Mouse (Mus musculus): ENCODE data around the gene Ttc4. TPM values are rescaled to one million over a fixed set of nuclear protein-coding genes. Genes with fewer than 3 reads are reported as not detected.

The Ttc4 gene
- total and polyA plus RNA-seq, 3 experiments = 54.8 TPM; not detected in 1

- TF ChIP-seq ELF1 (IDR thresholded peaks at IDR 0.05; ENCODE audit: low read depth, low read length) (peak; percentile 82), TCF12 (IDR thresholded peaks at IDR 0.05; ENCODE audit: low read depth, low read length) (peak; percentile 59), ETS1 (IDR thresholded peaks at IDR 0.05; ENCODE audit: low read depth, low read length) (peak; percentile 86), SMC3 (IDR thresholded peaks at IDR 0.05; ENCODE audit: low read depth, low read length) (no peak), ZMIZ1 (IDR thresholded peaks at IDR 0.05; ENCODE audit: low read depth, low read length) (peak; percentile 91), NRF1 (IDR thresholded peaks at IDR 0.05; ENCODE audit: insufficient read depth, low read depth, low read length, poor library complexity, severe bottlenecking) (peak; percentile 99; the same call in 1 of the 2 replicates), TAL1 (IDR thresholded peaks at IDR 0.05; ENCODE audit: low read length) (no peak), MEF2A (IDR thresholded peaks at IDR 0.05; ENCODE audit: extremely low read depth, insufficient replicate concordance, low read depth, low read length, poor library complexity, severe bottlenecking) (no peak), CTCF (IDR thresholded peaks at IDR 0.05 in 2 of 3, conservative IDR thresholded peaks at IDR 0.05 in 1 of 3; ENCODE audit: control insufficient read depth in 1 of 3, insufficient read depth in 1 of 3, low read depth in 2 of 3, low read length in 3 of 3, poor library complexity in 1 of 3, severe bottlenecking in 1 of 3) (no peak), ZKSCAN1 (IDR thresholded peaks at IDR 0.05; ENCODE audit: low read depth, low read length) (no peak), RAD21 (IDR thresholded peaks at IDR 0.05; ENCODE audit: low read depth, low read length) (no peak)
Measured at GRCm38 (mm10) chr4:106615637-106616036, 63.1 kb downstream of the Ttc4 start (continued).

GRCm38 (mm10) chr4:106614881-106615280 lies 63.9 kb downstream of the Ttc4 start:
- peaks cover 10% of the 10 kb centered on the region for H3K79me2 ChIP-seq (ENCODE audit: control insufficient read depth, insufficient read depth, low read length, poor library complexity)
- peaks cover 0 to 6% of the 10 kb centered on the region in 2 experiments; a peak in 2 of 4 replicates for H3K36me3 ChIP-seq (ENCODE audit: control insufficient read depth in 1 of 2, insufficient read depth in 2 of 2, low read length in 2 of 2)
- peak overlapping the region; percentile 67 to 74 for H3K4me3 ChIP-seq (ENCODE audit: control insufficient read depth in 1 of 2, insufficient read depth in 1 of 2, low read depth in 2 of 2, low read length in 2 of 2)
- H3K9ac ChIP-seq (ENCODE audit: control insufficient read depth, low read depth, low read length, poor library complexity, severe bottlenecking) = peak overlapping the region; percentile 69
- no peaks in the 10 kb centered on the region for H3K27me3 ChIP-seq (ENCODE audit: control insufficient read depth in 1 of 2, insufficient read depth in 2 of 2, low read length in 2 of 2)
- no peak for DNase-seq (ENCODE audit: low read depth, low spot score)
- H3K27ac ChIP-seq (ENCODE audit: control insufficient read depth, low read depth, low read length) = peak overlapping the region; percentile 75
- peaks cover 0 to 7% of the 10 kb centered on the region in 2 experiments; a peak in 1 of 4 replicates for H3K4me1 ChIP-seq (ENCODE audit: control insufficient read depth in 1 of 2, insufficient read depth in 2 of 2, low read length in 2 of 2)
- H3K9me3 ChIP-seq (replicated peaks; ENCODE audit: insufficient read depth, low read length) = no peaks in the 10 kb centered on the region
- TF ChIP-seq POLR2A (IDR thresholded peaks at IDR 0.05; ENCODE audit: control insufficient read depth in 1 of 2, insufficient read depth in 1 of 2, low read depth in 1 of 2, low read length in 2 of 2, poor library complexity in 1 of 2) = 0 out of 4 replicates have a peak, but pooled peaks of 1 of the 2 experiments have one; percentile 4
- no peak for TF ChIP-seq ZC3H11A (IDR thresholded peaks at IDR 0.05; ENCODE audit: low read depth, low read length)
- 0 out of 2 replicates have a peak, but pooled peaks have one; percentile 4 for TF ChIP-seq NELFE (IDR thresholded peaks at IDR 0.05; ENCODE audit: low read depth, low read length)
- TF ChIP-seq TBP (IDR thresholded peaks at IDR 0.05; ENCODE audit: low read depth, low read length) = 0 out of 2 replicates have a peak, but pooled peaks have one; percentile 2
- TF ChIP-seq USF1 (IDR thresholded peaks at IDR 0.05; ENCODE audit: low read depth, low read length) = no peak

- peak overlapping the region; percentile 69 for H3K9ac ChIP-seq (ENCODE audit: control insufficient read depth, low read depth, low read length, poor library complexity, severe bottlenecking)
- DNase-seq (ENCODE audit: low read depth, low spot score) = peak; percentile 90
- H3K4me3 ChIP-seq (ENCODE audit: control insufficient read depth in 1 of 2, insufficient read depth in 1 of 2, low read depth in 2 of 2, low read length in 2 of 2) = peak overlapping the region; percentile 67 to 74
- peak overlapping the region; percentile 75 for H3K27ac ChIP-seq (ENCODE audit: control insufficient read depth, low read depth, low read length)
- peaks cover 0 to 7% of the 10 kb centered on the region in 2 experiments; a peak in 1 of 4 replicates for H3K4me1 ChIP-seq (ENCODE audit: control insufficient read depth in 1 of 2, insufficient read depth in 2 of 2, low read length in 2 of 2)
- H3K36me3 ChIP-seq (ENCODE audit: control insufficient read depth in 1 of 2, insufficient read depth in 2 of 2, low read length in 2 of 2) = peaks cover 0 to 7% of the 10 kb centered on the region in 2 experiments; a peak in 2 of 4 replicates
- H3K79me2 ChIP-seq (ENCODE audit: control insufficient read depth, insufficient read depth, low read length, poor library complexity) = peaks cover 10% of the 10 kb centered on the region
- no peaks in the 10 kb centered on the region for H3K27me3 ChIP-seq (ENCODE audit: control insufficient read depth in 1 of 2, insufficient read depth in 2 of 2, low read length in 2 of 2)
- no peaks in the 10 kb centered on the region for H3K9me3 ChIP-seq (replicated peaks; ENCODE audit: insufficient read depth, low read length)
- peak; percentile 54; the same call in 1 of the 2 replicates for TF ChIP-seq MAZ (IDR thresholded peaks at IDR 0.05; ENCODE audit: low read depth, low read length)
- no peak for TF ChIP-seq RCOR1 (IDR thresholded peaks at IDR 0.05; ENCODE audit: low read depth, low read length)
- no peak; the same call in 1 of the 2 replicates for TF ChIP-seq MXI1 (IDR thresholded peaks at IDR 0.05; ENCODE audit: low read depth, low read length)
- no peak for TF ChIP-seq MAX (IDR thresholded peaks at IDR 0.05; ENCODE audit: low read length)
- no peak; a peak in 1 of 4 replicates for TF ChIP-seq EP300 (IDR thresholded peaks at IDR 0.05; ENCODE audit: low read depth in 1 of 2, low read length in 2 of 2)
- peak; percentile 67 for TF ChIP-seq ZC3H11A (IDR thresholded peaks at IDR 0.05; ENCODE audit: low read depth, low read length)
- no peak for TF ChIP-seq UBTF (IDR thresholded peaks at IDR 0.05; ENCODE audit: borderline replicate concordance, insufficient read depth, low read depth, low read length)
- no peak for TF ChIP-seq KAT2A (conservative IDR thresholded peaks at IDR 0.05; ENCODE audit: low read depth, low read length)
- TF ChIP-seq CTCF (IDR thresholded peaks at IDR 0.05 in 2 of 3, conservative IDR thresholded peaks at IDR 0.05 in 1 of 3; ENCODE audit: control insufficient read depth in 1 of 3, insufficient read depth in 1 of 3, low read depth in 2 of 3, low read length in 3 of 3, poor library complexity in 1 of 3, severe bottlenecking in 1 of 3) = peak; percentile 88 to 93 (median 93)
- peak; percentile 31; the same call in 1 of the 2 replicates for TF ChIP-seq TBP (IDR thresholded peaks at IDR 0.05; ENCODE audit: low read depth, low read length)
- TF ChIP-seq MYC (IDR thresholded peaks at IDR 0.05; ENCODE audit: low read depth, low read length) = 0 out of 2 replicates have a peak, but pooled peaks have one; percentile 30
- TF ChIP-seq TCF12 (IDR thresholded peaks at IDR 0.05; ENCODE audit: low read depth, low read length) = peak; percentile 32
- no peak for TF ChIP-seq USF2 (IDR thresholded peaks at IDR 0.05; ENCODE audit: borderline replicate concordance in 1 of 2, insufficient read depth in 1 of 2, low read depth in 1 of 2, low read length in 2 of 2)
- no peak for TF ChIP-seq JUND (IDR thresholded peaks at IDR 0.05; ENCODE audit: low read depth, low read length)
- TF ChIP-seq ELF1 (IDR thresholded peaks at IDR 0.05; ENCODE audit: low read depth, low read length) = no peak
Measured at GRCm38 (mm10) chr4:106614180-106614797, 64.5 kb downstream of the Ttc4 start.
